Mouse (Mus musculus) heart, postnatal 0 days (tissue): ENCODE data around the gene Mfrp. TPM values are rescaled to one million over a fixed set of nuclear protein-coding genes. Genes with fewer than 3 reads are reported as not detected.
A peak's percentile ranks its signal among the peaks of the same experiment; 100 is the strongest.

Experiments
- ATAC-seq: fragments of 200-750 bp; cut with Nextera tagmentation; 2 replicates; pipeline ENCODE4 v1.8.0; 2017; ENCODE audit warnings: low read depth, moderate number of reproducible peaks, moderate library complexity; ENCODE audit not compliant: insufficient read depth
- DNase-seq: peaks from one replicate; pipeline ENCODE4 v3.0.0-alpha.2; 2016; ENCODE audit warnings: low spot score
- H3K27ac ChIP-seq: fragments of 300-500 bp; sonication (generic); 2 replicates; pipeline ENCODE4 v1.5.1; 2014; ENCODE audit warnings: low read depth, mild to moderate bottlenecking
- H3K27me3 ChIP-seq: fragments of 300-500 bp; sonication (generic); 2 replicates; pipeline ENCODE4 v1.6.1; 2014; ENCODE audit warnings: low read length, mixed read lengths; ENCODE audit not compliant: control insufficient read depth, insufficient read depth
- H3K36me3 ChIP-seq: fragments of 300-500 bp; sonication (generic); replicated peaks from 2 replicates; pipeline ENCODE4 v1.6.1; 2014; ENCODE audit warnings: low read length, mixed read lengths; ENCODE audit not compliant: control insufficient read depth, insufficient read depth
- H3K4me1 ChIP-seq: fragments of 300-500 bp; sonication (generic); 2 replicates; pipeline ENCODE4 v1.6.1; 2014; ENCODE audit warnings: antibody characterized with exemption; ENCODE audit not compliant: control insufficient read depth, insufficient read depth
- H3K4me2 ChIP-seq: fragments of 300-500 bp; sonication (generic); 2 replicates; pipeline ENCODE4 v1.6.1; 2014; ENCODE audit warnings: low read depth, mild to moderate bottlenecking, low read length, moderate library complexity
- H3K4me3 ChIP-seq: fragments of 300-500 bp; sonication (generic); 2 replicates; pipeline ENCODE4 v1.5.1; 2014; ENCODE audit warnings: low read depth, low read length
- H3K9ac ChIP-seq: fragments of 300-500 bp; sonication (generic); replicated peaks from 2 replicates; pipeline ENCODE4 v1.6.1; 2014; ENCODE audit warnings: low read depth, low read length, mixed read lengths
- H3K9me3 ChIP-seq: fragments of 300-500 bp; sonication (generic); replicated peaks from 2 replicates; pipeline ENCODE4 v1.6.1; 2016; ENCODE audit warnings: low read length; ENCODE audit not compliant: control insufficient read depth
- CTCF ChIP-seq: IDR thresholded peaks from 2 replicates; pipeline ENCODE4 v1.5.1; 2016; ENCODE audit warnings: antibody characterized with exemption, control low read depth, low read depth
- EP300 ChIP-seq: IDR thresholded peaks from 2 replicates; pipeline ENCODE4 v1.6.1; 2016; ENCODE audit warnings: antibody characterized with exemption, low read depth
- WGBS: fragments of 180-500 bp; shearing (Covaris S2); extraction: QIAGEN DNeasy Blood & Tissue Kit; methylation state at CpG from one replicate; pipeline ENCODE4 v1.1.7; 2014; 5-methylcytosine and 5-hydroxymethylcytosine counted together
- polyA plus RNA-seq: library from polyadenylated mRNA; unstranded; fragments of >200 nt; fragmentation: Nextera tagmentation; extraction: Ambion mirVana; gene quantifications from 2 replicates; pipeline ENCODE4 v1.2.1, GENCODE M21; 2015
- total RNA-seq: library from RNA; depleted of rRNA; stranded (reverse); fragments of >200 nt; gene quantifications from 2 replicates; pipeline ENCODE4 v1.2.3, GENCODE M21; 2014; ENCODE audit warnings: low replicate concordance; rRNA removed

Mfrp gene
- total RNA-seq (not detected in 2 replicates), polyA plus RNA-seq (not detected in 2 replicates)

- DNase-seq (no peak), ATAC-seq (no peak)
- Histone ChIP-seq H3K27ac (no peak within 1 kb of the TSS), H3K4me2 (no peak within 1 kb of the TSS), H3K36me3 (no peaks in the 10 kb centered on the region), H3K9ac (no peak within 1 kb of the TSS), H3K9me3 (no peaks in the 10 kb centered on the region), H3K4me1 (peaks cover 6% of the 10 kb centered on the region; the same call in 1 of the 2 replicates), H3K4me3 (no peak within 1 kb of the TSS), H3K27me3 (no peaks in the 10 kb centered on the region)
- WGBS: 76% methylated on average over 9 of the region's 9 CpGs
- TF ChIP-seq EP300 (no peak), CTCF (no peak)
These were observed at the start of gene Mfrp for GRCm38 (mm10) chr9:44101490-44101889. Gene Mfrp, plus strand, starts transcription at chr9:44101729.

- Histone ChIP-seq H3K36me3 (no peaks in the 10 kb centered on the region), H3K4me3 (no peak overlapping the region), H3K27ac (no peak overlapping the region), H3K4me2 (no peak overlapping the region), H3K9me3 (no peaks in the 10 kb centered on the region), H3K9ac (no peak overlapping the region), H3K4me1 (no peaks in the 10 kb centered on the region), H3K27me3 (no peaks in the 10 kb centered on the region)
- WGBS: 60% methylated on average over 3 of the region's 3 CpGs
- TF ChIP-seq CTCF: no peak
- no peak for TF ChIP-seq EP300
- DNase-seq (no peak), ATAC-seq (no peak)
These were observed 48.7 kb upstream of the Mfrp start for GRCm38 (mm10) chr9:44052855-44053254.

- TF ChIP-seq CTCF (no peak), EP300 (no peak)
- WGBS: 27% methylated on average over 1 of the region's 1 CpGs
- DNase-seq: no peak
- H3K36me3 ChIP-seq: no peaks in the 10 kb centered on the region
- H3K4me3 ChIP-seq: no peak overlapping the region
- no peaks in the 10 kb centered on the region for H3K4me1 ChIP-seq
- ATAC-seq: no peak
- H3K27me3 ChIP-seq: no peaks in the 10 kb centered on the region
- no peaks in the 10 kb centered on the region for H3K9me3 ChIP-seq
- no peak overlapping the region for H3K9ac ChIP-seq
- H3K4me2 ChIP-seq: no peak overlapping the region
- no peak overlapping the region for H3K27ac ChIP-seq
These were observed 47.6 kb upstream of the Mfrp start for GRCm38 (mm10) chr9:44053936-44054335.

- Histone ChIP-seq H3K9me3 (no peaks in the 10 kb centered on the region), H3K27me3 (no peaks in the 10 kb centered on the region), H3K4me1 (no peaks in the 10 kb centered on the region), H3K27ac (no peak overlapping the region), H3K36me3 (no peaks in the 10 kb centered on the region), H3K4me3 (no peak overlapping the region), H3K4me2 (no peak overlapping the region), H3K9ac (no peak overlapping the region)
- no peak for TF ChIP-seq EP300
- TF ChIP-seq CTCF: no peak
- 74% methylated on average over 6 of the region's 6 CpGs for WGBS
- ATAC-seq: no peak
- DNase-seq: no peak
These were observed 42.9 kb upstream of the Mfrp start for GRCm38 (mm10) chr9:44058606-44059005.

GRCm38 (mm10) chr9:44065177-44065576 lies 36.4 kb upstream of the Mfrp start:
- H3K9me3 ChIP-seq: no peaks in the 10 kb centered on the region
- peaks cover 6% of the 10 kb centered on the region for H3K4me1 ChIP-seq
- no peak overlapping the region for H3K4me3 ChIP-seq
- no peak overlapping the region for H3K4me2 ChIP-seq
- WGBS: 22% methylated on average over 1 of the region's 1 CpGs
- H3K9ac ChIP-seq: no peak overlapping the region
- no peaks in the 10 kb centered on the region for H3K27me3 ChIP-seq
- H3K36me3 ChIP-seq: no peaks in the 10 kb centered on the region
- no peak for DNase-seq
- no peak for TF ChIP-seq CTCF
- no peak for TF ChIP-seq EP300
- H3K27ac ChIP-seq: no peak overlapping the region
- ATAC-seq: no peak

- H3K4me2 ChIP-seq: peak within 1 kb of the TSS; percentile 87
- H3K9ac ChIP-seq: peak within 1 kb of the TSS; percentile 49
- peak within 1 kb of the TSS; percentile 39 for H3K27ac ChIP-seq
- WGBS: under 1% methylated on average over 38 of the region's 38 CpGs
- H3K9me3 ChIP-seq: no peaks in the 10 kb centered on the region
- peaks cover 22% of the 10 kb centered on the region for H3K4me1 ChIP-seq
- DNase-seq: peak; percentile 98
- H3K27me3 ChIP-seq: no peaks in the 10 kb centered on the region
- no peaks in the 10 kb centered on the region for H3K36me3 ChIP-seq
- ATAC-seq: peak; percentile 96
- peak; percentile 92 for TF ChIP-seq CTCF
- peak; percentile 94 for TF ChIP-seq EP300
- H3K4me3 ChIP-seq: peak within 1 kb of the TSS; percentile 50
These were observed 34.7 kb upstream of the Mfrp start, which contains the start of gene Usp2 for GRCm38 (mm10) chr9:44066785-44067225. Gene Usp2, plus strand, starts transcription at chr9:44067021.
